Mouse (Mus musculus) adipocyte (in vitro differentiated cells): ENCODE measurements at regions not wholly inside any gene's neighbourhood (a gene's known extent, or its start where the extent isn't known, plus 50 kb on each side); places are given as distances from the start of the nearest gene placed in this dataset.
A peak's percentile ranks its signal among the peaks of the same experiment; 100 is the strongest.
"Not testable (repeated sequence)": the region's sequence is repeated elsewhere in the genome, so short reads cannot be mapped to it uniquely, and the experiment has no call there.

Experiments used
- DNase-seq: peaks from one replicate; pipeline ENCODE4 v3.0.0-alpha.2; 2016; ENCODE audit warnings: low spot score

GRCm38 (mm10) chr9:4234796-4235195 lies 74.5 kb downstream of the Aasdhppt start:
- DNase-seq, result no peak

- DNase-seq, result not testable (repeated sequence)
These were observed 94.7 kb downstream of the Aasdhppt start for GRCm38 (mm10) chr9:4214571-4214970.

- peak; percentile 15 for DNase-seq
These were observed 99.2 kb downstream of the Aasdhppt start for GRCm38 (mm10) chr9:4209987-4210476.

GRCm38 (mm10) chr9:4192737-4193136 lies 116.5 kb downstream of the Aasdhppt start:
- DNase-seq, result not testable (repeated sequence)

- not testable (repeated sequence) for DNase-seq
These were observed 153.3 kb downstream of the Aasdhppt start for GRCm38 (mm10) chr9:4156011-4156410.

- DNase-seq, result not testable (repeated sequence)
These were observed 170.4 kb downstream of the Aasdhppt start for GRCm38 (mm10) chr9:4138829-4139228.

- DNase-seq, result no peak
These were observed 216.8 kb downstream of the Aasdhppt start for GRCm38 (mm10) chr9:4092518-4092917.

- not testable (repeated sequence) for DNase-seq
These were observed 226.6 kb downstream of the Aasdhppt start for GRCm38 (mm10) chr9:4082668-4083067.

GRCm38 (mm10) chr9:4061037-4061436 lies 248.2 kb downstream of the Aasdhppt start:
- DNase-seq, result no peak

- no peak for DNase-seq
These were observed 260.5 kb downstream of the Aasdhppt start for GRCm38 (mm10) chr9:4048749-4049148.

- DNase-seq, result not testable (repeated sequence)
These were observed 261.6 kb downstream of the Aasdhppt start for GRCm38 (mm10) chr9:4047654-4048053.

GRCm38 (mm10) chr9:4040871-4041665 lies 268.2 kb downstream of the Aasdhppt start:
- no peak for DNase-seq

GRCm38 (mm10) chr9:4027181-4027580 lies 282.1 kb downstream of the Aasdhppt start:
- DNase-seq, result not testable (repeated sequence)

- no peak for DNase-seq
These were observed 289.2 kb downstream of the Aasdhppt start for GRCm38 (mm10) chr9:4020093-4020492.

- DNase-seq, result no peak
These were observed 312.6 kb downstream of the Aasdhppt start for GRCm38 (mm10) chr9:3996686-3997085.

GRCm38 (mm10) chr9:3988383-3988782 lies 320.9 kb downstream of the Aasdhppt start:
- DNase-seq, result not testable (repeated sequence)

GRCm38 (mm10) chr9:3987971-3988370 lies 321.3 kb downstream of the Aasdhppt start:
- not testable (repeated sequence) for DNase-seq
